ENCODE assay signal across 7 mouse cellular contexts in the genomic region with DNA sequence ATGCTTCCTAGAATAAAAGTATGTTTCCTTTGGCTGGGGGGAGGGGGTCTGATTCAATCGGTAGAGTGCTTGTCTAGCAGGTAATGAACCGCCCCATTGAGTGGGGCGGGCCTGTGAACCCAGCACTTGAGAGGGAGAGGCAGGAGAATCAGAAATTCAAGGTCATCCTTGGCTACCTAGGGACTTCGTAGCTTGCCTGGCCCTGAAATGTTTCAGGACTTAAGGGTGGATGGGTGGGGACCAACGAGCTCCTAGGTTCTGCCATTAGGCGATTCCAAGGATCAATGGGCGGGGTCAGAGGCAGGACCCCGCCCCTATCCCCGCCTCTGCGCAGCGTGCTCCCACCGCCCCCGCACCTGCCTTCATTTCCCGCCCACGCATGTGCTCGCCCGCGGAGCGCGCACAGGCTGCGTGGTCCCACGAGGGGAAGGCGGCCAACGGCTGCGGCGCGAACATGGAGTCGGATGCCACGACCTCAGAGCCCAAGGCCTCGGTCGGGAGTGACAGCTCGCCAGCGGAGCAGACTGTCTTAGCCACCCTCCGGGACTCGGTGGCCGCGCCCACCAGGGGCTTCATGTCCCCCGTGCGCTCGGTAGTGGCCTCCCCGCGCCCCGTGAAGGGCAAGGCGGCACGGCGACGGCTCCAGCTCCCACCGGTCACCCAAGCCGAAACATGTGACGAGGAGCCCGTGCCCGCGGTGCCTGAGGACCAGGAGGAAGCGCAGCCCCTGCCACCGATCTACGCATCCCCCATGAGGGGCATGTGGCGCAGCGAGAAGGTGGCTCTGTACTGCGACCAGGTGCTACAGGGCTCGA. TPM values are rescaled to one million over a fixed set of nuclear protein-coding genes. Genes with fewer than 3 reads are reported as not detected.
A peak's percentile ranks its signal among the peaks of the same experiment; 100 is the strongest.
DNase-seq lines count a peak whose midpoint lies in the region; ATAC-seq lines count a peak whose summit lies in the region.

TSS of gene Shcbp1l (plus strand) at position 393 of the 815 bp plus-strand sequence.

- 0 out of 2 replicates have a peak, but pooled peaks cover 6% of the 10 kb centered on the region for H3K27me3 ChIP-seq in intestine, embryonic 16.5 days (replicated peaks; ENCODE audit: control insufficient read depth, insufficient read depth, low read length)

- 2% methylated on average over 60 of the region's 60 CpGs for WGBS in intestine, embryonic 16.5 days

- peak; percentile 78 for DNase-seq in adrenal gland, postnatal 14 days
- DNase-seq in embryo, embryonic 9.5 days (ENCODE audit: extremely low spot score), result peak; percentile 78
- peak; percentile 36 to 58 for DNase-seq in gastrocnemius, postnatal 4 days (ENCODE audit: low spot score in 2 of 2)
- DNase-seq in left cerebral cortex, postnatal 25 days (ENCODE audit: low spot score in 2 of 2), result peak; percentile 69 to 75
- DNase-seq in mesoderm, embryonic 11.5 days (ENCODE audit: low read depth, low spot score), result peak; percentile 70
- peak; percentile 36 for DNase-seq in skeletal muscle tissue, adult 2 months (ENCODE audit: low read depth, low spot score)

- H3K9me3 ChIP-seq in intestine, embryonic 16.5 days (ENCODE audit: control insufficient read depth, low read length), result no peaks in the 10 kb centered on the region

- H3K9ac ChIP-seq in intestine, embryonic 16.5 days (ENCODE audit: low read depth, low read length), result peak within 1 kb of the TSS; percentile 66

- intact Hi-C loops in left cerebral cortex, postnatal 25 days (cut with DNase I), result no loop called here

- peak within 1 kb of the TSS; percentile 99 for H3K4me2 ChIP-seq in intestine, embryonic 16.5 days (ENCODE audit: low read depth, low read length)

- no peak within 1 kb of the TSS for H3K27ac ChIP-seq in intestine, embryonic 16.5 days (ENCODE audit: low read length)

- peak; percentile 95 for ATAC-seq in intestine, embryonic 16.5 days

- peak within 1 kb of the TSS; percentile 62 for H3K4me3 ChIP-seq in intestine, embryonic 16.5 days (ENCODE audit: low read length)

- no peaks in the 10 kb centered on the region for H3K36me3 ChIP-seq in intestine, embryonic 16.5 days (ENCODE audit: control insufficient read depth, insufficient read depth, low read length)

- peaks cover 6% of the 10 kb centered on the region for H3K4me1 ChIP-seq in intestine, embryonic 16.5 days (ENCODE audit: control insufficient read depth, insufficient read depth, low read length)

RNA-seq across cellular contexts. Expression of gene Shcbp1l, which starts in this region (rescaled TPM):
- total RNA-seq in adrenal gland, postnatal 14 days (2021), result 0.34 and 0.41 TPM in 2 replicates
- under 1 TPM in 1 of 2 experiments, not detected in 1; 0.21 TPM for total RNA-seq in gastrocnemius, postnatal 4 days (2021)
- 0.06 TPM in 1 of 2 replicates, not detected in the other for polyA plus RNA-seq in intestine, embryonic 16.5 days (2015; fragmentation: Nextera tagmentation; extraction: Ambion mirVana)
- 1 to 10 TPM; 1.6 to 3.0 TPM for total RNA-seq in left cerebral cortex, postnatal 25 days (2021)

Comparison
In these comparisons a context has a peak if more than half of its experiments do, and no peak if none do; other contexts are left out.
1. Peak in DNase-seq in adrenal gland, postnatal 14 days; RNA of the gene not detected or under 1 TPM.
2. Peak in DNase-seq in gastrocnemius, postnatal 4 days; RNA of the gene not detected or under 1 TPM.
3. Peak in ATAC-seq, H3K4me3 ChIP-seq, H3K9ac ChIP-seq and H3K4me2 ChIP-seq in intestine, embryonic 16.5 days; RNA of the gene not detected or under 1 TPM.